Mouse (Mus musculus): ENCODE data around the gene Gm20388.

DNA sequence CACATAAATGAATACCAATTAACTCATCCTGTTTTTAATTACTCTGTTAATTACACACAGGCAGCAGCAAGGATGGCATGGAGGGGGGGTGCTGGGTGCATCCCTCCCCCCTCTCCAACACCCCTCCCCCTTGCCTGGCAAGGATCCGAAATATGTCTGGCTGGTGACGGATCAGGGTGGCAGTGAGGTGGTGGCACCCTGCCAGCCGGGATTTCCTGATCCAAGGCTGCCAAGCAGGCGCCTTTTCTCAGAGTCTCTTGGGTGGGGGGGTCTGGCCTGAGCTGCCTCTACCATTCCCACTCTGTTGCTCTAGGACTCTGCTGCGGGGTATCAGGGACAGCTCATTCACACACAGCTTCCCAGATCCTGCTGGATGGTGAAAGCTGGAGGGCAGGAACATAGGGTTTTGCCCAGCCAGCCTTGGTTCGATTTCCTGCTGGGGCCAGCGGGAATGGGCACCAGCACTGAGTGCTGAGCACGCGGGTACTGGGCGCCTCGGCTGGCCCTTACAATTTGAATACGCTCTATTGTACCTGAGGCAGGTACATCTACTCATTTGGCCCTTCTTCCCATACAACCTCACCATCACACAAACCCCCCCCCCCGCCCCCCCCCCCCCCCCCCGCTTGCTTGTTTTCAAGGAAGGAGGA lies 2755.2 kb downstream of the Gm20388 start:
- no peak for TF ChIP-seq POLR2A (IDR thresholded peaks at IDR 0.05; ENCODE audit: borderline replicate concordance, control insufficient read depth, low read depth, low read length)
- TF ChIP-seq CTCF (IDR thresholded peaks at IDR 0.05; ENCODE audit: control insufficient read depth, insufficient read depth, low read length), result no peak

Measured in bone marrow, adult 2 months (tissue).